Mouse (Mus musculus) Patski (cell line): Measurements from ENCODE around the gene Plcl1. TPM values are rescaled to one million over a fixed set of nuclear protein-coding genes. Genes with fewer than 3 reads are reported as not detected.
"Not testable (repeated sequence)": the region's sequence is repeated elsewhere in the genome, so short reads cannot be mapped to it uniquely, and the experiment has no call there.

ENCODE experiments used
- ATAC-seq: fragments of 100-300 bp; one replicate; pipeline ENCODE4 v1.8.0; 2021
- CTCF ChIA-PET: fragments of 350-600 bp; sonication (Branson Sonifier 250); formaldehyde crosslinking; loops from one replicate; lab custom pipeline; 2022; ENCODE audit warnings: inconsistent platforms; lab: Charles Lee
- POLR2A ChIA-PET: fragments of 350-600 bp; sonication (Branson Sonifier 250); formaldehyde crosslinking; loops from one replicate; lab custom pipeline; 2022; ENCODE audit warnings: antibody characterized with exemption, inconsistent platforms; lab: Charles Lee
- DNase-seq: peaks from one replicate; pipeline ENCODE4 v3.0.0-alpha.2; 2011; ENCODE audit warnings: low read depth, low spot score
- H3K27me3 ChIP-seq: fragments of 371-371 bp; one replicate; pipeline ENCODE4 v1.5.1; 2021
- CTCF ChIP-seq: fragments of 100-300 bp; IDR thresholded peaks from one replicate; pipeline ENCODE4 v1.5.1; 2021
- in situ Hi-C: fragments of 300-500 bp; cut with MboI; formaldehyde crosslinking; loops from 3 replicates; pipeline ENCODE4 v1.11.1; 2018; ENCODE audit warnings: low pct_unique_long_range_greater_than_20kb, mixed read lengths
- polyA plus RNA-seq: library from polyadenylated mRNA; unstranded; gene quantifications from one replicate; pipeline ENCODE4 v1.2.3, GENCODE M21; 2021

The Plcl1 gene
- polyA plus RNA-seq, 1 experiment from 2014 or later = 15.2 TPM

GRCm38 (mm10) chr1:55507061-55507460 is 101.3 kb downstream of the Plcl1 start:
- ATAC-seq = no peak
- H3K27me3 ChIP-seq = no peaks in the 10 kb centered on the region
- in situ Hi-C loops = no loop called here
- CTCF ChIA-PET = interaction anchor here (2.0 kb wide), 1 partner anchor 10 kb away, joined by 4 read pairs; no protein-coding TSS in a partner anchor
- TF ChIP-seq CTCF = no peak
- DNase-seq = no peak
- POLR2A ChIA-PET = no interaction called here

DNA sequence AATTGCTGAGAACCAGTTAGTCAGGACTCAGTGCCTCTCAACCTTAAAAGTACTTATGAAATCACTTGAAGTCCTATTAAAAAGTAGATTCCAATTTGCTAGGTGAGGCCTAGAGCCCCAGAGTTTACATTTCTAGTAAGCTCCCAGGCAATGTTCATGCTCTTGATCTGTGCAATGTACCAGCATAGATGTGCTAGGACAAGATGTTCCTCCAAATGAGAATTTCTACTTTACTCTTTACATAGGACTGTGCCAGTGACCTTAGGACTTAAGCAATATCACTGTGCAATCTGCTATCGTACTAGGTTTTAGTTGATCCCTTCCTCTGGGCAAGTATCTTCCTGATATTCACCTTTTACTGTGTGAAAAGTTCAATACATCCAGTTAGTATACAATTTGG is 103.9 kb downstream of the Plcl1 start:
- ChIA-PET CTCF (no interaction called here), POLR2A (interaction anchor here (0.8 kb wide), 1 partner anchor 9 kb away, joined by 4 read pairs; no protein-coding TSS in a partner anchor)
- no peak for DNase-seq
- ATAC-seq = no peak
- in situ Hi-C loops = no loop called here
- H3K27me3 ChIP-seq = no peaks in the 10 kb centered on the region
- no peak for TF ChIP-seq CTCF

- H3K27me3 ChIP-seq = no peaks in the 10 kb centered on the region
- in situ Hi-C loops = no loop called here
- ChIA-PET CTCF (no interaction called here), POLR2A (no interaction called here)
- DNase-seq = no peak
- no peak for TF ChIP-seq CTCF
- peak; percentile 78 for ATAC-seq
These were observed 106.4 kb downstream of the Plcl1 start for GRCm38 (mm10) chr1:55512165-55512564.

- in situ Hi-C loops, POLR2A ChIA-PET, ATAC-seq, DNase-seq, H3K27me3 ChIP-seq, CTCF ChIA-PET: not testable (repeated sequence)
These were observed 107.1 kb downstream of the Plcl1 start for GRCm38 (mm10) chr1:55512799-55513198.

GRCm38 (mm10) chr1:55517182-55517581 is 111.5 kb downstream of the Plcl1 start:
- ChIA-PET CTCF (interaction anchor here (1.2 kb wide), 1 partner anchor 11 kb away, joined by 4 read pairs; no protein-coding TSS in a partner anchor), POLR2A (no interaction called here)
- DNase-seq (no peak), ATAC-seq (no peak)
- in situ Hi-C loops = no loop called here
- TF ChIP-seq CTCF = no peak
- no peaks in the 10 kb centered on the region for H3K27me3 ChIP-seq

- no peaks in the 10 kb centered on the region for H3K27me3 ChIP-seq
- POLR2A ChIA-PET = no interaction called here
- no peak for TF ChIP-seq CTCF
- in situ Hi-C loops = no loop called here
- ATAC-seq = no peak
- CTCF ChIA-PET = interaction anchor here (1.2 kb wide), 1 partner anchor 95 kb away, joined by 3 read pairs; no protein-coding TSS in a partner anchor
- DNase-seq = no peak
These were observed 118.2 kb downstream of the Plcl1 start for GRCm38 (mm10) chr1:55523966-55524365.

DNA sequence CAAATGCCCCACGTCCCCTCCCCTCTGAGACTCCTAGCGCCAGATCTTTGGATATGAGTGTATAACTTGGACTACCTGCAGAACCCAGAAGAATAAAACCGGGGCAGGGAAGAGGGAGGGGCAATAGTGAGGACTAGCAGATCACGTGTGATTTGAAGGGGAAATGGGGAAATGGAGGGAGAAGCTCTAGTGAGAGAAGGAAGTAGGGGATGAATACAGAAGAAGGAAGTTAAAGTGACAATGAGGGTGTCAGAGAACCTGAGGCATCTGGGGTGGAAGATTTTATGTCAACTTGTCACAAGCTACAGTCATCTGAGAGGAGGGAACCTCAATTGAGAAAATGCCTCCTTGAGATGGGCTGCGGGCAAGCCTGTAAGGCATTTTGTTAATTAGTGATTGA is 119.4 kb downstream of the Plcl1 start:
- no peak for ATAC-seq
- no peaks in the 10 kb centered on the region for H3K27me3 ChIP-seq
- no peak for DNase-seq
- in situ Hi-C loops = no loop called here
- no peak for TF ChIP-seq CTCF
- ChIA-PET POLR2A (interaction anchor here (0.6 kb wide), 2 partner anchors 81 to 332 kb away, joined by 3 to 4 read pairs; no protein-coding TSS in a partner anchor), CTCF (no interaction called here)

- no peaks in the 10 kb centered on the region for H3K27me3 ChIP-seq
- ChIA-PET CTCF (no interaction called here), POLR2A (interaction anchor here (0.6 kb wide), 1 partner anchor 332 kb away, joined by 4 read pairs; no protein-coding TSS in a partner anchor)
- ATAC-seq = no peak
- in situ Hi-C loops = no loop called here
- no peak for DNase-seq
- TF ChIP-seq CTCF = no peak
These were observed 120.0 kb downstream of the Plcl1 start for GRCm38 (mm10) chr1:55525748-55526147.

GRCm38 (mm10) chr1:55528547-55529304 is 123.0 kb downstream of the Plcl1 start:
- POLR2A ChIA-PET = no interaction called here
- in situ Hi-C loops = no loop called here
- CTCF ChIA-PET = interaction anchor here (1.0 to 1.6 kb wide), 3 partner anchors 18 to 37 kb away, joined by 3 read pairs; no protein-coding TSS in a partner anchor
- ATAC-seq (peak; percentile 88), DNase-seq (peak; percentile 64)
- H3K27me3 ChIP-seq = no peaks in the 10 kb centered on the region
- TF ChIP-seq CTCF = no peak

DNA sequence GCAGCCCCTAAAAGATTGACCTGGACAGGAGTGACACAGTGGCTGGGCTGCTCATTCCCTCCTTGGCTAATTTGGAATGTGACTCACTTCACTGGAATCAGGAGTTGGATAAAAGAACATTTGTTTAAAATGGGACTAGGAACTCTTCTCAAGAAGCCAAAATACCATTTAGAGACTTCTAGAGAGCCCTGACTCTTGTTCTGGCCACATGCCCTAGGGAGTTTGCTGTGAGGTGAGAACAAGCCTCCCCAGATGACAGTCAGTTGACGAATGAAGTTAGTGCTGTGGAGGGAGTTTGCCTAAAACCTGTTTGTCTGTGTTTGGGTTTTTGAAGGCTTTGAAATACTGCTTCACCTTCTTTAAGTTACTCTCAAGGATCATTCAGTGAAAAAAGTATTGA is 128.1 kb downstream of the Plcl1 start:
- CTCF ChIA-PET = no interaction called here
- DNase-seq = peak; percentile 31
- H3K27me3 ChIP-seq = no peaks in the 10 kb centered on the region
- in situ Hi-C loops = no loop called here
- ATAC-seq = peak; percentile 37
- no peak for TF ChIP-seq CTCF
- POLR2A ChIA-PET = interaction anchor here (0.6 kb wide), 1 partner anchor 9 kb away, joined by 3 read pairs; no protein-coding TSS in a partner anchor

DNA sequence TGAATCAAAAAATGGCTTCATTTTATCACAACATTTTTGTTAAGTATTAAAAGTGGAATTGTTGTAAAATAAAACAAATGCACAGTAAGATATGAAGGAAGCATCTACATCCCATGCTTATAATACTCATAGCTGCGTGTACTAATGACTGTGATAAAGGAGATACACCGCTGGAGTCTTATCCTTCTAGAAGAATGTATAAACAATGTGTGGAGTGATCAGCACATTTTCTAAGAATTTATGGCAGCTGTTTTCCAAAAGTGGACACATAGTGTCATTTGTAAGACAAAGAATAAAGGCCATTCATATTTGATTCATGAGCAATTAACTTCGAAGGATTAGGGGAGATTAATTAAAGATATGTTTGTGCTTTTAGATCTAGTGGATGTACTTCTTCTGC is 148.7 kb downstream of the Plcl1 start:
- POLR2A ChIA-PET = interaction anchor here (0.7 kb wide), 1 partner anchor 19 kb away, joined by 4 read pairs; no protein-coding TSS in a partner anchor
- CTCF ChIA-PET = interaction anchor here (0.7 to 1.0 kb wide), 2 partner anchors 12 kb away, joined by 3 read pairs; no protein-coding TSS in a partner anchor
- no peak for DNase-seq

More for the DNA sequence above, 148.7 kb downstream of the Plcl1 start:
- no peak for ATAC-seq
- no peak for TF ChIP-seq CTCF
- no peaks in the 10 kb centered on the region for H3K27me3 ChIP-seq
- in situ Hi-C loops = no loop called here
